Mouse (Mus musculus) ES-E14 (cell line): Measurements from ENCODE around the gene Zfp64.

ENCODE experiments used
- CHD2 ChIP-seq: IDR thresholded peaks from 2 replicates; pipeline ENCODE4 v1.6.1; 2014; ENCODE audit warnings: mild to moderate bottlenecking, low read depth, low read length, inconsistent platforms
- HCFC1 ChIP-seq: IDR thresholded peaks from 2 replicates; pipeline ENCODE4 v1.6.1; 2012; ENCODE audit warnings: low read length, inconsistent platforms, borderline replicate concordance; ENCODE audit not compliant: insufficient read depth
- MAFK ChIP-seq: IDR thresholded peaks from 2 replicates; pipeline ENCODE4 v1.6.1; 2014; ENCODE audit warnings: mild to moderate bottlenecking, low read depth, low read length, inconsistent platforms; ENCODE audit not compliant: insufficient read depth
- ZC3H11A ChIP-seq: IDR thresholded peaks from 2 replicates; pipeline ENCODE4 v1.6.1; 2012; ENCODE audit warnings: low read depth, mild to moderate bottlenecking, inconsistent platforms, low read length, borderline replicate concordance
- ZNF384 ChIP-seq: IDR thresholded peaks from 2 replicates; pipeline ENCODE4 v1.6.1; 2012; ENCODE audit warnings: low read depth, low read length, inconsistent platforms

- TF ChIP-seq CHD2 = no peak
- TF ChIP-seq MAFK = no peak
- no peak for TF ChIP-seq ZNF384
- no peak for TF ChIP-seq ZC3H11A
- TF ChIP-seq HCFC1 = no peak
These were observed 59.9 kb downstream of the Zfp64 start for GRCm38 (mm10) chr2:168895531-168895930.
